Mouse (Mus musculus) lung, adult 2 months (tissue): Measurements from ENCODE around the gene Spata33. TPM values are rescaled to one million over a fixed set of nuclear protein-coding genes. Genes with fewer than 3 reads are reported as not detected.

ENCODE experiments used
- DNase-seq: peaks from one replicate; pipeline ENCODE4 v3.0.0; 2022
- H3K4me1 ChIP-seq: fragments of 200-500 bp; 2 replicates; pipeline ENCODE4 v1.6.1; 2011; ENCODE audit warnings: low read length; ENCODE audit not compliant: control insufficient read depth, insufficient read depth
- H3K4me3 ChIP-seq: fragments of 200-500 bp; replicated peaks from 2 replicates; pipeline ENCODE3; 2011; ENCODE audit warnings: low read depth, mild to moderate bottlenecking, control low read depth, low read length; ENCODE audit errors: extremely low read depth
- CTCF ChIP-seq: fragments of 200-500 bp; IDR thresholded peaks from 2 replicates; pipeline ENCODE4 v1.5.1; 2011; ENCODE audit warnings: mild to moderate bottlenecking, low read length, control low read depth; ENCODE audit not compliant: insufficient read depth
- POLR2A ChIP-seq: fragments of 200-500 bp; IDR thresholded peaks from 2 replicates; pipeline ENCODE4 v1.6.1; 2011; ENCODE audit warnings: low read depth, mild to moderate bottlenecking, control low read depth, low read length, borderline replicate concordance; ENCODE audit errors: extremely low read depth
- WGBS: fragments of 180-500 bp; shearing (Covaris S2); methylation state at CpG from one replicate; pipeline ENCODE4 v1.1.7; 2018; 5-methylcytosine and 5-hydroxymethylcytosine counted together
- polyA plus RNA-seq: library from polyadenylated mRNA; depleted of rRNA; stranded (reverse); fragments of >200 nt; gene quantifications from 2 replicates; pipeline ENCODE4 v1.2.3, GENCODE M21; 2012

Spata33 gene
- polyA plus RNA-seq, 1 experiment = 3.1 TPM

DNA sequence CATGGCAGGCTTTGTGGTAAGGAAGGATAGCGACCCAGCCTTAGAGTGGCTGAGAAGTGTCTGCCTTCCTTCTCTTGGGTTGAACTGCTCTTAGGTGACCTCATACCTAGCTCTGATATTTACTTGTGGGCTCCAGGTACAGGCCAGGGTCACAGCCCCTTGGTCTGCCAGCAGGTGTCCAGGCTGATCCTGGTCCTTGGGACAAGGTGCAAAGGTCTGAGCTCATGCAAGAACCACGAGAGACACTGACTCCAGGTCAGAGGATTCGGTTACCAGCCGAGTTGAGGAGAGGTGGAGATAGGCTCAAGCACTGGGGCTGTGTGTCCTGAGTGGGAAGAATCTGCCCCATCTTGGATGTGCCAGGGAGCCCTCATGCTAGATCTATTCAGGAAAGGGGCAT is 31.8 kb downstream of the Spata33 start:
- no peak overlapping the region for H3K4me3 ChIP-seq
- WGBS = 83% methylated on average over 4 of the region's 4 CpGs
- H3K4me1 ChIP-seq = no peaks in the 10 kb centered on the region
- TF ChIP-seq CTCF (no peak), POLR2A (no peak)
- DNase-seq = no peak

DNA sequence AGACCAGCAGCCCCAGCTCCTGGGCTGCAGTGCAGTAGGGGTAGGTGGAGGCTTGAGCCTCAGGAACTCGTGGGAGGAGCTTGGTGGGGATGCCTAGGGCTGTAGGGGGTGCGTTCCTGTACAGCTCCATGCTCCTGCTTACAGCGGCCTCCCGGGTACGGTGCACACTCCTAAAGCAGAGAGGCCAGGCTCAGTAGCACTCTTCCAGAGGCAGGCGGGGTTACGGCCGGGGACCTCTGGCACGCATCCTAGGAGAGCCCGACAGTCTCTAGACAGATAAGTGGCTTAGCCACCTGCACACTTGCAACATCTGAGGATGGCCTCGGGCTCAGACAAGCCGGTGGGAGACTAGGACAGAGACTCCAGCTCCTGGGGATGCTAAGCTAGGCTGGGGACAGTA is 32.9 kb downstream of the Spata33 start:
- TF ChIP-seq POLR2A = no peak
- TF ChIP-seq CTCF = no peak

DNA sequence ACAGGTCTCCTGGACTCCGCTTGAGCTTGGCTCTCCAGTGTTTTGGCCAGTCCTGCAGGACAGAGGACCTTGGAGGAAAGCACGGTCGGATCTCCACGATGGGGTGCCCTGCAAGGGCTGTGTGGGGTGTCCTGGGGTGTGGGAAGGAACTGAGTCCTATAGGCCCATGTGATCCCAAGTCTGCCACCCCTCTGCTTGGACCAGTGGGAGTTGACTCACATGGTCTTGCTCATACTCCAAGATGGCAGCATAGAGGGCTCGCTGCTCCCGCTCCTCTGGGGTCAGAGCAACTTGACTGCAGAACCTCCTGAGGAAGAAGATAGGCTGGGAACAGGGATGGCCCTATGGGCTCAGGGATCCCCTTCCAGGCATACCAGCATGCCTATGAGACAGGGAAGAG is 35.1 kb downstream of the Spata33 start:
- peaks cover 2% of the 10 kb centered on the region; the same call in 1 of the 2 replicates for H3K4me1 ChIP-seq
- DNase-seq = no peak
- no peak overlapping the region for H3K4me3 ChIP-seq
- TF ChIP-seq CTCF = no peak
- no peak for TF ChIP-seq POLR2A
- WGBS = 94% methylated on average over 6 of the region's 6 CpGs

More for the DNA sequence above, 32.9 kb downstream of the Spata33 start:
- no peak for DNase-seq
- Histone ChIP-seq H3K4me3 (no peak overlapping the region), H3K4me1 (no peaks in the 10 kb centered on the region)
- 89% methylated on average over 12 of the region's 12 CpGs for WGBS

DNA sequence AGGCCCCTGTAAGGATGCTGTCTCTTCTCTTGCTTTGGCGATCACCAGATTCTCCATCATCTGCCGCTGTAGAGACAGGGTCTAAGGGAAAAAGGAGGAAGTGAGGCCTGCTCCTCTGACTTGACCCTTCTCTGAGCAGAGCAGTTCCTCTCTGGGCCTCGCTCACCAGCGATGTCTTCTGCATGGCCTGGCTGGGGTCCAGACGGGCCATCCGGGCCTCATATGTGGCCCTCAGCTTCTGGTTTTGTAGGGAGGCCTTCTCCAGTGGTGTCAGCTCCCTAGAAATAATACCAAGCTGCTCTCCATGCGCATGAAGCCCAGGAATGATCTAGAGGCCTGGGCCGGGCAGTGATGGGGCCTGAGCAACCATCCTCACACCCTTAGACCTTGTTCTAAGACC is 36.0 kb downstream of the Spata33 start:
- no peak for TF ChIP-seq POLR2A
- no peak for TF ChIP-seq CTCF
- 83% methylated on average over 8 of the region's 8 CpGs for WGBS
- Histone ChIP-seq H3K4me3 (no peak overlapping the region), H3K4me1 (peaks cover 5% of the 10 kb centered on the region; the same call in 1 of the 2 replicates)
- no peak for DNase-seq

DNA sequence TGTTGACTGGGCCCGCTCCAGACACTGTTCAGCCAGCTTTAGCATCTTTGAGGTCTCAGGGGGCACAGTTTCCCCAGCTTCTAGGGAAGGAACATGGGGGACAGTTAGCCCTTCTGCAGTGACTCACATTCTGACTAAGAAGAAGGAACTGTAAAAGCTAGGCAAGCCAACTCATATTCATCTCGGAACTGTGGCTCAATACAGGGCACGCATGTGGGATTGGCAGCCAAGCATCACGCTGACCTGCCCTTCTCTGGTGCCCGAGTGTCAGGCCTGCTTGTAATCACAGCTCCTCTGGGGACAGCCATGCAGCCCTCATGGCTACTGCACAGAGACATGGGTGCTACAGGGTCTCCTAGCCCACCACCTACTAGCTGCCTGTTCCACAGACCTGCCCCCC is 38.3 kb downstream of the Spata33 start:
- 95% methylated on average over 5 of the region's 5 CpGs for WGBS
- Histone ChIP-seq H3K4me1 (peaks cover 10% of the 10 kb centered on the region), H3K4me3 (no peak overlapping the region)
- TF ChIP-seq CTCF (no peak), POLR2A (no peak)
- DNase-seq = no peak

DNA sequence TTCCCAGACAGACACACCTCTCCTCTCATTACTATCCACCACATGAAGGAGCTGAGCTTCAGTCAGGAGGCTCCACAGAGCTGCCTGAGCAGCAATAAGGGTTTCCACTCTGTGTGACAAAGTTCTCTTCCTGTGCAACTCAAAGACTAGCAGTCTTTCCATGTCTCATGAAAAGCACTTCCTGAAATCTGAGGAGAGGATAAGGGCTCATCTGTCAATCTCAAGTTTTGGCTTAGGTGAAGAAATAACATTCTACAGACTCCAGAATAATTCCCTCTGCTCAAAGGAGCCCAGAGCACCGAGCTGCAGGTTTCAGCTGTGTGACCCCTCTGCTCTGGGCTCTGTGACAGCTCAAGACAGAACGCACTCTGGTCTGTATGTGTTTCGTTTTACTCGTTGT is 40.3 kb downstream of the Spata33 start:
- TF ChIP-seq POLR2A (no peak), CTCF (no peak)
- Histone ChIP-seq H3K4me3 (no peak overlapping the region), H3K4me1 (peaks cover 10% of the 10 kb centered on the region)
- DNase-seq = no peak
- 38% methylated on average over 4 of the region's 4 CpGs for WGBS

DNA sequence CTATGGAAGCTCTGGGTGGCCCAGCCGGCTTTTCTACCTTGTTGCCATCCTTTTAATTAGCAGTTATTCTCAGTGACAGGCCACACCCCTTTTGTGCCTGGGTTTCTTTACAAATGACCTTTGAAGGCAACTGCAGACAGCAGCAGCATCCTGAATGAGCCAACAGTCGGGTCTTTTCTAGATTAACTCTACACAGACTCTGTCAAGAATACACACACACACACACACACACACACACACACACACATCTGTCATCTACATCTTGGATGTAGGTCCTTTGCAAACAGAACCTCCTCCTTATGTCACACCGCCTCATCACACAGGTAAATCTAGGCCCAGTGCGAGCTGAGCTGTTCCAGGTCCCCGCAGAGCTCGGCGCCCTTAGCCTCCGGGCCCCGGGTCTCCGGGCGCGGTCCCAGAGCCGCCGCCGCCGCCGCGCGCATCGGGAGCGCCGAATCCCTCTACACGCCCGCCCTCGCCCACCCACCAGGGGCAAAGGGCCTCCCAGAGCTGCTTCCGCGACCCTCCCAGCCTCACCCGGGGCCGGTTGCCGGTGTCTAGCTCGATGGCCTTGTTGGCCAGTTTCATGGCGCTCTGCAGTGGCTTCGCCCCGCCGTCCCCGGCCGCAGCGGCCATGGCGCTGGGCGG is 40.9 kb downstream of the Spata33 start:
- TF ChIP-seq CTCF = no peak
- no peak; the same call in 1 of the 2 replicates for TF ChIP-seq POLR2A
- Histone ChIP-seq H3K4me1 (peaks cover 10% of the 10 kb centered on the region), H3K4me3 (peak overlapping the region; percentile 88)
- under 1% methylated on average over 40 of the region's 40 CpGs for WGBS
- DNase-seq = no peak

DNA sequence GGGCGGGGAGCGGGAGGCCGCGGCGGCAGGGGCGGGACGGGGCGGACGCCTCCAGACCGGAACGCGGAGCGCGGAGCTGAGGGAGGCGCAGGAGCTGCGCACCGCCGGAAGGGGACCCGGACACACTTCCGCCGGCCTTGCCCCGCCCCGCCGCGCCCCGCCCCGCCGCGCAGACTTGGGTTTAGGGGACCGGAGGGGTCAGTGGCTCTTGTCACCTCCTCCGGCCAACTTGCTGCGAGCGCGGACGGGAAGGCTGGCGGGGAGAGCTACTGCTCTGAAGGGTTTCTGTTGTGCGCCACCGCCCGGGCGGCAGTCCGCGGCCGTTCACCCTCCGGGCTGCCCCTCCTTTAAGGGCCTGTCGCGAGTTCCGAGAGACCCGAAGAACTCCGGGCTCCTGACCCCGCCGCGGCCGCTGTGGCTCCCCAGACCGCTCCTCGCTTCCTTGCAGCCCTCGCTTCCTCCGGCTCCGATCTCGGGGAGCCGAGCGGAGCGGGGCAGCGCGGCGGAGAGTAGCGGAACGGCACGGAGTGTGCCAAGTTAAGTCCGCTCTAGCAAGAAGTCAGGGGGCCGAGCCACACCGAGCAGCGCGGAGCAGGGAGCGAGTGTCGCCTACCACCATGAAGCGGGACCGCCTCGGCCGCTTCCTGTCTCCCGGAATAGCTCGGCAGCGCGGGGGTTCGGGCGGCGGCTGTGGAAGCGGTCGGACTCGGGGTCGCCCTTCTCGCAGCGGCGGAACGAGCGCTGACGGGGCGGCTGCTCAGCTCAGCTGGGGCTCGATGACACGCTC is 41.7 kb downstream of the Spata33 start, which contains the start of the genes Zfp276 and Vps9d1:
TSS of gene Zfp276 (plus strand) at position 97 of the 787 bp plus-strand sequence.
TSS of gene Vps9d1 (minus strand) at position 250 of the 787 bp plus-strand sequence.
- Histone ChIP-seq H3K4me1 (peaks cover 10% of the 10 kb centered on the region), H3K4me3 (peak within 1 kb of the TSS; percentile 88)
- peak; percentile 53; the same call in 1 of the 2 replicates for TF ChIP-seq POLR2A
- TF ChIP-seq CTCF = no peak
- DNase-seq = peak; percentile 84
- under 1% methylated on average over 98 of the region's 99 CpGs for WGBS

DNA sequence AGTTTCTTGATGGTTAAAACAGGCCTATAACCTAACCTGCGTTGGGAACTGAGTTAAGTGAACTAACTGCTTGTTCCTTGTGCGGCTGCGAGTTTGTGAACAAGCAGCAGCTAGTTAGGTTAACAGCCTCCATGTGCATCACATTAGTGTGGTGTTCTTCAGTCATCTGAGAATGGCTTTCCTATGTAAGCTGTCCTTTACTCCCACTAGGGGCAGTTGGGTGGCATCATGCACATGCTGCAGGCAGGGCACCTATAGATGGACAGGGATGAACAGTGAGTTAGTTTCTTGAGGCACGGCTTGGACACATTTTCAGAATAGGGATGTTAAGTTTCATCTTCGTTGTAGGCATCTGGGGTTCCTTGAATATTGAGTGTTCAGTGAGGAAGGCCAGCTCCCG is 42.5 kb downstream of the Spata33 start:
- WGBS = 64% methylated on average over 6 of the region's 6 CpGs
- Histone ChIP-seq H3K4me3 (peak overlapping the region; percentile 88), H3K4me1 (peaks cover 10% of the 10 kb centered on the region)
- DNase-seq = no peak
- TF ChIP-seq POLR2A = no peak
- no peak for TF ChIP-seq CTCF
